Mouse (Mus musculus) embryonic facial prominence, embryonic 11.5 days (tissue): Measurements from ENCODE around the gene Coro2b. TPM values are rescaled to one million over a fixed set of nuclear protein-coding genes. Genes with fewer than 3 reads are reported as not detected.

Experiments
- ATAC-seq: fragments of 200-750 bp; cut with Nextera tagmentation; replicated peaks from 2 replicates; pipeline ENCODE4 v1.8.0; 2017; ENCODE audit warnings: low read depth; ENCODE audit not compliant: insufficient number of reproducible peaks, low FRiP score, low TSS enrichment
- DNase-seq: peaks from one replicate; pipeline ENCODE4 v3.0.0-alpha.2; 2015; ENCODE audit warnings: low spot score
- H3K27ac ChIP-seq: fragments of 300-500 bp; sonication (generic); replicated peaks from 2 replicates; pipeline ENCODE4 v1.5.1; 2014; ENCODE audit warnings: mild to moderate bottlenecking, low read depth, low read length, control low read depth
- H3K27me3 ChIP-seq: fragments of 300-500 bp; sonication (generic); 2 replicates; pipeline ENCODE4 v1.6.1; 2014; ENCODE audit warnings: mild to moderate bottlenecking, low read length, moderate library complexity, mixed read lengths; ENCODE audit not compliant: control insufficient read depth, insufficient read depth
- H3K36me3 ChIP-seq: fragments of 300-500 bp; sonication (generic); replicated peaks from 2 replicates; pipeline ENCODE4 v1.6.1; 2014; ENCODE audit warnings: low read depth, mild to moderate bottlenecking, low read length, moderate library complexity, mixed read lengths; ENCODE audit not compliant: control insufficient read depth, insufficient read depth
- H3K4me1 ChIP-seq: fragments of 300-500 bp; sonication (generic); 2 replicates; pipeline ENCODE4 v1.6.1; 2014; ENCODE audit warnings: low read length, mixed read lengths; ENCODE audit not compliant: control insufficient read depth, insufficient read depth
- H3K4me2 ChIP-seq: fragments of 300-500 bp; sonication (generic); 2 replicates; pipeline ENCODE4 v1.6.1; 2014; ENCODE audit warnings: low read depth, mild to moderate bottlenecking, control low read depth, low read length, moderate library complexity
- H3K4me3 ChIP-seq: fragments of 300-500 bp; sonication (generic); 2 replicates; pipeline ENCODE4 v1.5.1; 2014; ENCODE audit warnings: low read depth, low read length, control low read depth
- H3K9ac ChIP-seq: fragments of 300-500 bp; sonication (generic); replicated peaks from 2 replicates; pipeline ENCODE4 v1.6.1; 2014; ENCODE audit warnings: mild to moderate bottlenecking, control low read depth, low read length
- H3K9me3 ChIP-seq: fragments of 300-500 bp; sonication (generic); replicated peaks from 2 replicates; pipeline ENCODE4 v1.6.1; 2016; ENCODE audit warnings: mild to moderate bottlenecking, low read length, inconsistent platforms, mixed read lengths; ENCODE audit not compliant: control insufficient read depth
- WGBS: fragments of 180-500 bp; shearing (Covaris S2); extraction: QIAGEN DNeasy Blood & Tissue Kit; methylation state at CpG from one replicate; pipeline ENCODE4 v1.1.7; 2014; 5-methylcytosine and 5-hydroxymethylcytosine counted together
- polyA plus RNA-seq: library from polyadenylated mRNA; unstranded; fragments of >200 nt; fragmentation: Nextera tagmentation; extraction: Ambion mirVana; gene quantifications from 2 replicates; pipeline ENCODE4 v1.2.1, GENCODE M21; 2014

Coro2b gene
- polyA plus RNA-seq, 1 experiment from 2014 or later = 6.5 TPM

GRCm38 (mm10) chr9:62526858-62527257, 10.0 kb downstream of the Coro2b start:
- H3K27ac ChIP-seq = no peak overlapping the region
- no peaks in the 10 kb centered on the region for H3K36me3 ChIP-seq
- WGBS = 86% methylated on average over 8 of the region's 8 CpGs
- no peaks in the 10 kb centered on the region for H3K9me3 ChIP-seq
- no peak overlapping the region for H3K9ac ChIP-seq
- H3K27me3 ChIP-seq = no peaks in the 10 kb centered on the region
- H3K4me2 ChIP-seq = no peak overlapping the region
- no peak for ATAC-seq
- H3K4me3 ChIP-seq = no peak overlapping the region
- H3K4me1 ChIP-seq = peaks cover 5% of the 10 kb centered on the region
- no peak for DNase-seq

- H3K4me2 ChIP-seq = no peak overlapping the region
- H3K27me3 ChIP-seq = no peaks in the 10 kb centered on the region
- no peak overlapping the region for H3K9ac ChIP-seq
- no peak overlapping the region for H3K27ac ChIP-seq
- no peak overlapping the region for H3K4me3 ChIP-seq
- ATAC-seq (no peak), DNase-seq (no peak)
- WGBS = 25% methylated on average over 3 of the region's 3 CpGs
- H3K4me1 ChIP-seq = peaks cover 4% of the 10 kb centered on the region
- H3K9me3 ChIP-seq = no peaks in the 10 kb centered on the region
- no peaks in the 10 kb centered on the region for H3K36me3 ChIP-seq
These were observed 10.4 kb downstream of the Coro2b start for GRCm38 (mm10) chr9:62526451-62526850.

DNA sequence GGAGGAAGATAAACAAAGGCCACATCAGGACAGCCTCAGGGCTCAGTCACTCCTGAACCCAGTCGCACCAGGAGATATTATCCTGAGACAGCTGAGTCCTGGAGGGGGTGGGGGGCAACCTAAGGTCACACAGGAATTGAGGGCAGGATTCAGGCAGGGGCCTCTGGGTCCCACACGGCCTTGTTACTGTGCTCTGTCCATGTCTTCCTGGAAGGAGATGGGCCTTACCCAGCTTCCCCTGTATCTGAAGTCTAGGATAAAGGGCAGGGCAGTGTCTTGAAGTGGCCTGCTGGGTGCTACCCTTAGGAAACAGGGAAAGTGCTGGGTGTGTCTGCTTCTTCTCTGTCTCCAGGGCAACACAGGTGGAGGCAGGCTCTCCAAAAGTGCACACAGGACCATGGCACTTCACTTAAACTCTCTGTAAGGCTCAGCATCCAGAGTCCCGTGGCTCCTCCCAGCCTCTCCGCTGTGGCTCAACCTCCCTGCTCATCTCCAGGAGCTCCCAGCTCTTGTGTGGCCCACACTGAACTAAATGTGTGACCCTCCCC, 12.0 kb downstream of the Coro2b start:
- ATAC-seq (no peak), DNase-seq (no peak)
- Histone ChIP-seq H3K9me3 (no peaks in the 10 kb centered on the region), H3K27me3 (no peaks in the 10 kb centered on the region), H3K9ac (no peak overlapping the region), H3K4me2 (no peak overlapping the region), H3K4me1 (peaks cover 10% of the 10 kb centered on the region), H3K36me3 (no peaks in the 10 kb centered on the region), H3K4me3 (no peak overlapping the region), H3K27ac (no peak overlapping the region)
- WGBS = 39% methylated on average over 4 of the region's 4 CpGs

GRCm38 (mm10) chr9:62522791-62523471, 13.9 kb downstream of the Coro2b start:
- no peak overlapping the region for H3K9ac ChIP-seq
- H3K4me3 ChIP-seq = no peak overlapping the region
- H3K27ac ChIP-seq = no peak overlapping the region
- H3K27me3 ChIP-seq = no peaks in the 10 kb centered on the region
- H3K9me3 ChIP-seq = no peaks in the 10 kb centered on the region
- no peak overlapping the region for H3K4me2 ChIP-seq
- DNase-seq = peak; percentile 39
- H3K4me1 ChIP-seq = peaks cover 10% of the 10 kb centered on the region
- ATAC-seq = no peak
- WGBS = 12% methylated on average over 15 of the region's 15 CpGs
- H3K36me3 ChIP-seq = no peaks in the 10 kb centered on the region

- DNase-seq = no peak
- Histone ChIP-seq H3K4me1 (peaks cover 10% of the 10 kb centered on the region), H3K27me3 (no peaks in the 10 kb centered on the region; the same call in 1 of the 2 replicates)
These were observed 14.6 kb downstream of the Coro2b start for GRCm38 (mm10) chr9:62522211-62522610.

GRCm38 (mm10) chr9:62521541-62521940, 15.3 kb downstream of the Coro2b start:
- Histone ChIP-seq H3K9me3 (no peaks in the 10 kb centered on the region), H3K4me3 (no peak overlapping the region), H3K36me3 (no peaks in the 10 kb centered on the region), H3K4me1 (peaks cover 10% of the 10 kb centered on the region), H3K9ac (no peak overlapping the region), H3K27ac (no peak overlapping the region), H3K27me3 (no peaks in the 10 kb centered on the region; the same call in 1 of the 2 replicates), H3K4me2 (no peak overlapping the region)
- WGBS = 46% methylated on average over 9 of the region's 9 CpGs
- ATAC-seq (no peak), DNase-seq (no peak)

More at GRCm38 (mm10) chr9:62522211-62522610, 14.6 kb downstream of the Coro2b start:
- ATAC-seq = no peak
- no peak overlapping the region for H3K4me3 ChIP-seq
- no peak overlapping the region for H3K4me2 ChIP-seq
- H3K9me3 ChIP-seq = no peaks in the 10 kb centered on the region
- 53% methylated on average over 5 of the region's 5 CpGs for WGBS
- no peaks in the 10 kb centered on the region for H3K36me3 ChIP-seq
- no peak overlapping the region for H3K9ac ChIP-seq
- H3K27ac ChIP-seq = no peak overlapping the region

- no peak for DNase-seq
- H3K27me3 ChIP-seq = no peaks in the 10 kb centered on the region; the same call in 1 of the 2 replicates
- no peak overlapping the region for H3K4me3 ChIP-seq
- H3K9ac ChIP-seq = no peak overlapping the region
- no peaks in the 10 kb centered on the region for H3K36me3 ChIP-seq
- H3K27ac ChIP-seq = 0 out of 2 replicates have a peak overlapping the region, but pooled peaks have one; percentile 28
- ATAC-seq = no peak
- peaks cover 10% of the 10 kb centered on the region for H3K4me1 ChIP-seq
- WGBS = 37% methylated on average over 9 of the region's 9 CpGs
- no peak overlapping the region for H3K4me2 ChIP-seq
- H3K9me3 ChIP-seq = no peaks in the 10 kb centered on the region
These were observed 15.9 kb downstream of the Coro2b start for GRCm38 (mm10) chr9:62520933-62521332.

- peaks cover 10% of the 10 kb centered on the region for H3K4me1 ChIP-seq
- WGBS = 71% methylated on average over 15 of the region's 15 CpGs
- ATAC-seq (no peak), DNase-seq (no peak)
- no peaks in the 10 kb centered on the region; the same call in 1 of the 2 replicates for H3K27me3 ChIP-seq
- no peak overlapping the region for H3K4me3 ChIP-seq
- no peak overlapping the region; the same call in 1 of the 2 replicates for H3K27ac ChIP-seq
- H3K4me2 ChIP-seq = no peak overlapping the region
- H3K9me3 ChIP-seq = no peaks in the 10 kb centered on the region
- no peak overlapping the region for H3K9ac ChIP-seq
- no peaks in the 10 kb centered on the region for H3K36me3 ChIP-seq
These were observed 16.9 kb downstream of the Coro2b start for GRCm38 (mm10) chr9:62519787-62520503.
